Comparison of ENCODE assay signal across 14 mouse cellular contexts in the genomic region with DNA sequence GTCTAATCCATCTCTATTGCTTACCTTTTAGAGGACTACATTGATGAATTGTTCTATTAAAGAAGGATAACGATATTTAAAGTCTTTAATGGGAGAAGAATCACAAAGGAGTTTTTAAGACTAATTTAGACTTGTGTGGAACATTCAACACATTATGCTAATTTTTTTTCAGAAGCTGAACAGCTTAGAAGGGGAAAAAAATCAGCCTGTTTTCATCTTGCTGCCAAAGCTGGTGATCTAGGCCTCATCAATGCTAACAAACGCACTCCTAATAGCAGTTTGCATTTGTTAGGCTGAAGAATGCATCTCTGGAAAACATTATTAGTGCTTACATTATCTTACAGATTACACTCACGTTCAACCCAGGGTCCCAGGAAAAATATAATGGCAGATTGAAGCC.
DNase-seq lines count a peak whose midpoint lies in the region; ATAC-seq and TF ChIP-seq lines count a peak whose summit lies in the region.
"Had no signal": no experiment of that assay in that cellular context is flagged by ENCODE, and none has a peak within 500 bp of the region (broad histone marks: within the 10 kb centered on the region; RNA-seq: fewer than 3 reads in every experiment).

No protein-coding gene starts in this region.

- no peaks in the 10 kb centered on the region for H3K36me3 ChIP-seq in forebrain, embryonic 15.5 days
- no peaks in the 10 kb centered on the region for H3K36me3 ChIP-seq in forebrain, embryonic 11.5 days (ENCODE audit: control insufficient read depth, insufficient read depth, low read length)
- H3K36me3 ChIP-seq in forebrain, embryonic 16.5 days (ENCODE audit: control insufficient read depth, insufficient read depth) = no peaks in the 10 kb centered on the region
- H3K36me3 ChIP-seq: embryonic facial prominence, embryonic 13.5 days; hindbrain, embryonic 13.5 days had no signal

- ATAC-seq in forebrain, embryonic 15.5 days (replicated peaks) = no peak
- ATAC-seq in forebrain, embryonic 11.5 days (replicated peaks; ENCODE audit: low FRiP score) = no peak
- peak; percentile 59 for ATAC-seq in forebrain, embryonic 16.5 days
- ATAC-seq: activated CD4-positive, CD25-positive, alpha-beta regulatory T cell, adult 4 months; hindbrain, postnatal 0 days; Patski had no signal

- H3K9me3 ChIP-seq in forebrain, embryonic 15.5 days = no peaks in the 10 kb centered on the region
- no peaks in the 10 kb centered on the region for H3K9me3 ChIP-seq in forebrain, embryonic 11.5 days (ENCODE audit: control insufficient read depth, low read length)
- peaks cover under 1% of the 10 kb centered on the region; the same call in 1 of the 2 replicates for H3K9me3 ChIP-seq in forebrain, embryonic 16.5 days (ENCODE audit: control insufficient read depth, low read length)
- H3K9me3 ChIP-seq: embryonic facial prominence, embryonic 13.5 days; hindbrain, embryonic 13.5 days had no signal

- TF ChIP-seq CTCF in left cerebral cortex, adult 2 months (IDR thresholded peaks at IDR 0.05) = no peak

- 0 out of 2 replicates have a peak overlapping the region, but pooled peaks have one; percentile 58 for H3K27ac ChIP-seq in forebrain, embryonic 15.5 days (replicated peaks)
- no peak overlapping the region for H3K27ac ChIP-seq in forebrain, embryonic 11.5 days (ENCODE audit: low read depth, low read length)
- H3K27ac ChIP-seq in left cerebral cortex, adult 2 months = peak overlapping the region; percentile 61; the same call in 1 of the 2 replicates
- no peak overlapping the region for H3K27ac ChIP-seq in forebrain, embryonic 16.5 days (ENCODE audit: low read length)
- H3K27ac ChIP-seq: embryonic facial prominence, embryonic 13.5 days; gastrocnemius, adult 2 months; hindbrain, embryonic 13.5 days; hindbrain, postnatal 0 days had no signal

- DNase-seq in forebrain, embryonic 11.5 days (ENCODE audit: low spot score) = no peak
- DNase-seq in left cerebral cortex, adult 2 months (ENCODE audit: extremely low spot score in 1 of 2, low spot score in 2 of 2) = no peak
- no peak for DNase-seq in left cerebral cortex, adult 18-20 months (ENCODE audit: low spot score in 2 of 2)
- no peak for DNase-seq in embryo, embryonic 9.5 days (ENCODE audit: extremely low spot score)
- DNase-seq: gastrocnemius, adult 2 months; gastrocnemius, postnatal 25 days; kidney, adult 11 months had no signal

- H3K9ac ChIP-seq in forebrain, embryonic 15.5 days (replicated peaks) = no peak overlapping the region
- no peak overlapping the region for H3K9ac ChIP-seq in forebrain, embryonic 11.5 days (ENCODE audit: low read length)
- H3K9ac ChIP-seq in forebrain, embryonic 16.5 days (replicated peaks; ENCODE audit: low read depth, low read length) = no peak overlapping the region
- H3K9ac ChIP-seq: embryonic facial prominence, embryonic 13.5 days; hindbrain, embryonic 13.5 days had no signal

- H3K27me3 ChIP-seq in forebrain, embryonic 15.5 days = peaks cover under 1% of the 10 kb centered on the region; the same call in 1 of the 2 replicates
- H3K27me3 ChIP-seq in forebrain, embryonic 11.5 days (ENCODE audit: control insufficient read depth, insufficient read depth, low read length) = no peaks in the 10 kb centered on the region
- no peaks in the 10 kb centered on the region for H3K27me3 ChIP-seq in forebrain, embryonic 16.5 days (replicated peaks; ENCODE audit: control insufficient read depth, insufficient read depth, low read length)
- H3K27me3 ChIP-seq: embryonic facial prominence, embryonic 13.5 days; hindbrain, embryonic 13.5 days had no signal

- WGBS in forebrain, embryonic 15.5 days = 11% methylated on average over 3 of the region's 3 CpGs
- 39% methylated on average over 3 of the region's 3 CpGs for WGBS in forebrain, embryonic 11.5 days
- WGBS in forebrain, embryonic 16.5 days = 9% methylated on average over 3 of the region's 3 CpGs

- H3K4me3 ChIP-seq in forebrain, embryonic 15.5 days = no peak overlapping the region
- H3K4me3 ChIP-seq in forebrain, embryonic 11.5 days (ENCODE audit: low read depth, low read length) = no peak overlapping the region
- no peak overlapping the region for H3K4me3 ChIP-seq in left cerebral cortex, adult 2 months
- H3K4me3 ChIP-seq in forebrain, embryonic 16.5 days (replicated peaks; ENCODE audit: low read length) = no peak overlapping the region
- H3K4me3 ChIP-seq: embryonic facial prominence, embryonic 13.5 days; gastrocnemius, adult 2 months; hindbrain, embryonic 13.5 days had no signal

- intact Hi-C loops in left cerebral cortex, adult 2 months (cut with DNase I) = loop anchor here (1.0 to 2.0 kb wide), 3 partner anchors 126 to 733 kb away; partner anchors contain the start of gene Fstl4

- peaks cover 12% of the 10 kb centered on the region for H3K4me1 ChIP-seq in forebrain, embryonic 15.5 days
- H3K4me1 ChIP-seq in forebrain, embryonic 11.5 days (replicated peaks; ENCODE audit: control insufficient read depth, insufficient read depth, low read length) = no peaks in the 10 kb centered on the region
- peaks cover 11% of the 10 kb centered on the region; the same call in 1 of the 2 replicates for H3K4me1 ChIP-seq in forebrain, embryonic 16.5 days (replicated peaks; ENCODE audit: control insufficient read depth, insufficient read depth, low read length)
- H3K4me1 ChIP-seq: embryonic facial prominence, embryonic 13.5 days had no signal

- H3K4me2 ChIP-seq in forebrain, embryonic 15.5 days (replicated peaks) = no peak overlapping the region
- H3K4me2 ChIP-seq in forebrain, embryonic 11.5 days (ENCODE audit: low read depth, low read length, severe bottlenecking) = no peak overlapping the region
- H3K4me2 ChIP-seq in forebrain, embryonic 16.5 days (ENCODE audit: low read length) = no peak overlapping the region
- H3K4me2 ChIP-seq: embryonic facial prominence, embryonic 13.5 days; hindbrain, embryonic 13.5 days had no signal

Comparison
In these comparisons a context has a peak if more than half of its experiments do, and no peak if none do; other contexts are left out.
1. H3K27ac ChIP-seq: peak in forebrain, embryonic 15.5 days (single experiment) and left cerebral cortex, adult 2 months (single experiment); none in forebrain, embryonic 11.5 days (single experiment) and forebrain, embryonic 16.5 days (single experiment).